Mouse (Mus musculus) hindbrain, embryonic 11.5 days (tissue): ENCODE data around the gene Olfr692. TPM values are rescaled to one million over a fixed set of nuclear protein-coding genes. Genes with fewer than 3 reads are reported as not detected.
"Not testable (repeated sequence)": the region's sequence is repeated elsewhere in the genome, so short reads cannot be mapped to it uniquely, and the experiment has no call there.

Experiments used
- ATAC-seq: fragments of 200-750 bp; cut with Nextera tagmentation; 2 replicates; pipeline ENCODE4 v1.8.0; 2017; ENCODE audit warnings: mild to moderate bottlenecking, moderate TSS enrichment, moderate library complexity; ENCODE audit not compliant: low FRiP score
- DNase-seq: peaks from one replicate; pipeline ENCODE4 v3.0.0-alpha.2; 2015; ENCODE audit warnings: low spot score
- H3K27ac ChIP-seq: fragments of 300-500 bp; sonication (generic); 2 replicates; pipeline ENCODE4 v1.5.1; 2014; ENCODE audit warnings: mild to moderate bottlenecking, low read depth, low read length
- H3K27me3 ChIP-seq: fragments of 300-500 bp; sonication (generic); 2 replicates; pipeline ENCODE4 v1.6.1; 2014; ENCODE audit warnings: mild to moderate bottlenecking, low read length, moderate library complexity, mixed read lengths; ENCODE audit not compliant: control insufficient read depth, insufficient read depth
- H3K36me3 ChIP-seq: fragments of 300-500 bp; sonication (generic); 2 replicates; pipeline ENCODE4 v1.6.1; 2014; ENCODE audit warnings: mild to moderate bottlenecking, low read length, moderate library complexity, mixed read lengths; ENCODE audit not compliant: control insufficient read depth, insufficient read depth
- H3K4me1 ChIP-seq: fragments of 300-500 bp; sonication (generic); replicated peaks from 2 replicates; pipeline ENCODE4 v1.6.1; 2014; ENCODE audit warnings: low read length, mixed read lengths; ENCODE audit not compliant: control insufficient read depth, insufficient read depth
- H3K4me2 ChIP-seq: fragments of 300-500 bp; sonication (generic); replicated peaks from 2 replicates; pipeline ENCODE4 v1.6.1; 2014; ENCODE audit warnings: mild to moderate bottlenecking, low read depth, low read length
- H3K4me3 ChIP-seq: fragments of 300-500 bp; sonication (generic); 2 replicates; pipeline ENCODE4 v1.5.1; 2014; ENCODE audit warnings: low read depth, low read length
- H3K9ac ChIP-seq: fragments of 300-500 bp; sonication (generic); 2 replicates; pipeline ENCODE4 v1.6.1; 2014; ENCODE audit warnings: low read depth, low read length
- H3K9me3 ChIP-seq: fragments of 300-500 bp; sonication (generic); 2 replicates; pipeline ENCODE4 v1.6.1; 2016; ENCODE audit warnings: low read length; ENCODE audit not compliant: control insufficient read depth
- WGBS: fragments of 180-500 bp; shearing (Covaris S2); extraction: QIAGEN DNeasy Blood & Tissue Kit; methylation state at CpG from one replicate; pipeline ENCODE4 v1.1.7; 2014; 5-methylcytosine and 5-hydroxymethylcytosine counted together
- polyA plus RNA-seq: library from polyadenylated mRNA; unstranded; fragments of >200 nt; fragmentation: Nextera tagmentation; extraction: Ambion mirVana; gene quantifications from 2 replicates; pipeline ENCODE4 v1.2.1, GENCODE M21; 2014

Olfr692 gene
- not detected in 2 replicates for polyA plus RNA-seq

GRCm38 (mm10) chr7:105367930-105368329 is at the start of gene Olfr692:
Gene Olfr692 (plus strand): TSS chr7:105368230.
- ATAC-seq (no peak), DNase-seq (no peak)
- Histone ChIP-seq H3K9me3 (no peaks in the 10 kb centered on the region), H3K4me2 (no peak within 1 kb of the TSS), H3K4me1 (no peaks in the 10 kb centered on the region), H3K27me3 (no peaks in the 10 kb centered on the region), H3K27ac (no peak within 1 kb of the TSS), H3K36me3 (no peaks in the 10 kb centered on the region), H3K4me3 (no peak within 1 kb of the TSS), H3K9ac (no peak within 1 kb of the TSS)
- 90% methylated on average over 1 of the region's 1 CpGs for WGBS

- Histone ChIP-seq H3K4me3 (no peak overlapping the region), H3K4me1 (no peaks in the 10 kb centered on the region), H3K27me3 (no peaks in the 10 kb centered on the region), H3K36me3 (no peaks in the 10 kb centered on the region), H3K4me2 (no peak overlapping the region), H3K9me3 (no peaks in the 10 kb centered on the region), H3K9ac (no peak overlapping the region), H3K27ac (no peak overlapping the region)
- 85% methylated on average over 2 of the region's 2 CpGs for WGBS
- ATAC-seq (no peak), DNase-seq (no peak)
Observed at GRCm38 (mm10) chr7:105325302-105325701, 42.7 kb upstream of the Olfr692 start.

- Histone ChIP-seq H3K4me2 (no peak within 1 kb of the TSS), H3K4me3 (no peak within 1 kb of the TSS), H3K36me3 (no peaks in the 10 kb centered on the region), H3K9me3 (no peaks in the 10 kb centered on the region), H3K4me1 (no peaks in the 10 kb centered on the region), H3K9ac (no peak within 1 kb of the TSS), H3K27ac (no peak within 1 kb of the TSS), H3K27me3 (no peaks in the 10 kb centered on the region)
- DNase-seq (no peak), ATAC-seq (no peak)
- WGBS: 78% methylated on average over 1 of the region's 1 CpGs
Observed at GRCm38 (mm10) chr7:105334004-105334403, 34.0 kb upstream of the Olfr692 start, which contains the start of gene Olfr690. Gene Olfr690 (minus strand): TSS chr7:105334104.

- DNase-seq (no peak), ATAC-seq (no peak)
- Histone ChIP-seq H3K36me3 (no peaks in the 10 kb centered on the region), H3K27ac (no peak within 1 kb of the TSS), H3K9me3 (no peaks in the 10 kb centered on the region), H3K4me2 (no peak within 1 kb of the TSS), H3K4me3 (no peak within 1 kb of the TSS), H3K9ac (no peak within 1 kb of the TSS), H3K27me3 (no peaks in the 10 kb centered on the region), H3K4me1 (no peaks in the 10 kb centered on the region)
- 44% methylated on average over 1 of the region's 1 CpGs for WGBS
Observed at GRCm38 (mm10) chr7:105342170-105342569, 25.9 kb upstream of the Olfr692 start, which contains the start of gene Olfr691. Gene Olfr691 (minus strand): TSS chr7:105342270.

GRCm38 (mm10) chr7:105342752-105343151 is 25.3 kb upstream of the Olfr692 start:
- Histone ChIP-seq H3K4me2 (no peak overlapping the region), H3K4me3 (no peak overlapping the region), H3K36me3 (no peaks in the 10 kb centered on the region), H3K9me3 (no peaks in the 10 kb centered on the region), H3K9ac (no peak overlapping the region), H3K4me1 (no peaks in the 10 kb centered on the region), H3K27me3 (no peaks in the 10 kb centered on the region), H3K27ac (no peak overlapping the region)
- ATAC-seq: no peak
- no peak for DNase-seq
- WGBS: 74% methylated on average over 2 of the region's 2 CpGs

GRCm38 (mm10) chr7:105356064-105356463 is 12.0 kb upstream of the Olfr692 start:
- not testable (repeated sequence) for H3K27ac ChIP-seq, H3K36me3 ChIP-seq, H3K4me2 ChIP-seq, H3K9me3 ChIP-seq, H3K4me3 ChIP-seq, H3K27me3 ChIP-seq, H3K9ac ChIP-seq, DNase-seq, H3K4me1 ChIP-seq
- WGBS: no CpG with 5 or more reads among the region's 5 CpGs
- peak; percentile 85 for ATAC-seq

- ATAC-seq: peak; percentile 100
- H3K9ac ChIP-seq, H3K4me3 ChIP-seq, H3K36me3 ChIP-seq, DNase-seq, H3K4me1 ChIP-seq, H3K4me2 ChIP-seq, H3K27ac ChIP-seq, H3K9me3 ChIP-seq, H3K27me3 ChIP-seq: not testable (repeated sequence)
- WGBS: 97% methylated on average over 1 of the region's 2 CpGs
Observed at GRCm38 (mm10) chr7:105356487-105356886, 11.5 kb upstream of the Olfr692 start.

GRCm38 (mm10) chr7:105361713-105362112 is 6.3 kb upstream of the Olfr692 start:
- ATAC-seq (no peak), DNase-seq (no peak)
- no peaks in the 10 kb centered on the region for H3K36me3 ChIP-seq
- H3K27ac ChIP-seq: no peak overlapping the region
- H3K4me1 ChIP-seq: no peaks in the 10 kb centered on the region
- H3K9me3 ChIP-seq: no peaks in the 10 kb centered on the region
- H3K9ac ChIP-seq: no peak overlapping the region
- 81% methylated on average over 2 of the region's 2 CpGs for WGBS
- H3K27me3 ChIP-seq: no peaks in the 10 kb centered on the region
- no peak overlapping the region for H3K4me2 ChIP-seq
- no peak overlapping the region for H3K4me3 ChIP-seq

- H3K9ac ChIP-seq: no peak overlapping the region
- H3K4me2 ChIP-seq: no peak overlapping the region
- no peak overlapping the region for H3K27ac ChIP-seq
- WGBS: 90% methylated on average over 5 of the region's 5 CpGs
- ATAC-seq (no peak), DNase-seq (no peak)
- no peak overlapping the region for H3K4me3 ChIP-seq
- H3K27me3 ChIP-seq: no peaks in the 10 kb centered on the region
- no peaks in the 10 kb centered on the region for H3K36me3 ChIP-seq
- no peaks in the 10 kb centered on the region for H3K9me3 ChIP-seq
- H3K4me1 ChIP-seq: no peaks in the 10 kb centered on the region
Observed at GRCm38 (mm10) chr7:105367268-105367667, 762 bp upstream of the Olfr692 start.
